Mouse (Mus musculus): ENCODE results near the gene Olfr5.
"Not testable (repeated sequence)": the region's sequence is repeated elsewhere in the genome, so short reads cannot be mapped to it uniquely, and the experiment has no call there.

The Olfr5 gene

GRCm38 (mm10) chr7:6486841-6487240 lies at the start of gene Olfr5:
Gene Olfr5 (minus strand): TSS chr7:6486941.
- in situ Hi-C loops (cut with MboI; ENCODE audit: low sequenced_read_pairs): no loop called here

GRCm38 (mm10) chr7:6526141-6526540 lies 39.4 kb upstream of the Olfr5 start:
- in situ Hi-C loops (cut with MboI; ENCODE audit: low sequenced_read_pairs): no loop called here

GRCm38 (mm10) chr7:6525001-6525400 lies 38.3 kb upstream of the Olfr5 start:
- in situ Hi-C loops (cut with MboI; ENCODE audit: low sequenced_read_pairs): no loop called here

GRCm38 (mm10) chr7:6522850-6523249 lies 36.1 kb upstream of the Olfr5 start, which contains the start of gene Olfr1349:
Gene Olfr1349 (minus strand): TSS chr7:6522950.
- in situ Hi-C loops (cut with MboI; ENCODE audit: low sequenced_read_pairs): no loop called here

- in situ Hi-C loops (cut with MboI; ENCODE audit: low sequenced_read_pairs): no loop called here
These were observed 34.9 kb upstream of the Olfr5 start for GRCm38 (mm10) chr7:6521666-6522065.

- in situ Hi-C loops (cut with MboI; ENCODE audit: low sequenced_read_pairs): no loop called here
These were observed 21.9 kb upstream of the Olfr5 start, which contains the start of gene Olfr1348 for GRCm38 (mm10) chr7:6508648-6509047. Gene Olfr1348 (minus strand): TSS chr7:6508748.

- in situ Hi-C loops (cut with MboI; ENCODE audit: low sequenced_read_pairs): no loop called here
These were observed 12.9 kb upstream of the Olfr5 start, which contains the start of gene Olfr1347 for GRCm38 (mm10) chr7:6499655-6500054. Gene Olfr1347 (minus strand): TSS chr7:6499755.

GRCm38 (mm10) chr7:6477633-6478032 lies 9.1 kb downstream of the Olfr5 start:
- in situ Hi-C loops (cut with MboI; ENCODE audit: low sequenced_read_pairs): not testable (repeated sequence)

GRCm38 (mm10) chr7:6466951-6467350 lies 19.8 kb downstream of the Olfr5 start, which contains the start of gene Olfr1346:
Gene Olfr1346 (plus strand): TSS chr7:6467101.
- in situ Hi-C loops (cut with MboI; ENCODE audit: low sequenced_read_pairs): no loop called here

- in situ Hi-C loops (cut with MboI; ENCODE audit: low sequenced_read_pairs): no loop called here
These were observed 30.3 kb downstream of the Olfr5 start for GRCm38 (mm10) chr7:6456399-6456798.

GRCm38 (mm10) chr7:6455868-6456267 lies 30.9 kb downstream of the Olfr5 start, which contains the start of gene Olfr1336:
Gene Olfr1336 (plus strand): TSS chr7:6456168.
- in situ Hi-C loops (cut with MboI; ENCODE audit: low sequenced_read_pairs): no loop called here

- in situ Hi-C loops (cut with MboI; ENCODE audit: low sequenced_read_pairs): no loop called here
These were observed 39.0 kb downstream of the Olfr5 start for GRCm38 (mm10) chr7:6447771-6448170.

GRCm38 (mm10) chr7:6441173-6441572 lies 45.6 kb downstream of the Olfr5 start:
- in situ Hi-C loops (cut with MboI; ENCODE audit: low sequenced_read_pairs): no loop called here

- in situ Hi-C loops (cut with MboI; ENCODE audit: low sequenced_read_pairs): no loop called here
These were observed 48.4 kb downstream of the Olfr5 start, which contains the start of gene Olfr1344 for GRCm38 (mm10) chr7:6438388-6438787. Gene Olfr1344 (plus strand): TSS chr7:6438688.

GRCm38 (mm10) chr7:6430342-6430741 lies 56.4 kb downstream of the Olfr5 start:
- in situ Hi-C loops (cut with MboI; ENCODE audit: low sequenced_read_pairs): no loop called here

GRCm38 (mm10) chr7:6429381-6429780 lies 57.4 kb downstream of the Olfr5 start:
- in situ Hi-C loops (cut with MboI; ENCODE audit: low sequenced_read_pairs): no loop called here
